Mouse (Mus musculus) thymus, adult 2 months (tissue): ENCODE measurements at regions not wholly inside any gene's neighbourhood (a gene's known extent, or its start where the extent isn't known, plus 50 kb on each side); places are given as distances from the start of the nearest gene placed in this dataset.

Experiments
- CTCF ChIP-seq: fragments of 200-500 bp; IDR thresholded peaks from 2 replicates; pipeline ENCODE4 v1.5.1; 2012; ENCODE audit warnings: mild to moderate bottlenecking, control low read depth, low read length, moderate library complexity, borderline replicate concordance; ENCODE audit not compliant: control insufficient read depth, poor library complexity, insufficient read depth; ENCODE audit errors: extremely low read depth
- POLR2A ChIP-seq: fragments of 200-500 bp; IDR thresholded peaks from 2 replicates; pipeline ENCODE4 v1.6.1; 2012; ENCODE audit warnings: mild to moderate bottlenecking, low read length, control low read depth, moderate library complexity; ENCODE audit not compliant: control insufficient read depth, poor library complexity, insufficient read depth; ENCODE audit errors: extremely low read depth

DNA sequence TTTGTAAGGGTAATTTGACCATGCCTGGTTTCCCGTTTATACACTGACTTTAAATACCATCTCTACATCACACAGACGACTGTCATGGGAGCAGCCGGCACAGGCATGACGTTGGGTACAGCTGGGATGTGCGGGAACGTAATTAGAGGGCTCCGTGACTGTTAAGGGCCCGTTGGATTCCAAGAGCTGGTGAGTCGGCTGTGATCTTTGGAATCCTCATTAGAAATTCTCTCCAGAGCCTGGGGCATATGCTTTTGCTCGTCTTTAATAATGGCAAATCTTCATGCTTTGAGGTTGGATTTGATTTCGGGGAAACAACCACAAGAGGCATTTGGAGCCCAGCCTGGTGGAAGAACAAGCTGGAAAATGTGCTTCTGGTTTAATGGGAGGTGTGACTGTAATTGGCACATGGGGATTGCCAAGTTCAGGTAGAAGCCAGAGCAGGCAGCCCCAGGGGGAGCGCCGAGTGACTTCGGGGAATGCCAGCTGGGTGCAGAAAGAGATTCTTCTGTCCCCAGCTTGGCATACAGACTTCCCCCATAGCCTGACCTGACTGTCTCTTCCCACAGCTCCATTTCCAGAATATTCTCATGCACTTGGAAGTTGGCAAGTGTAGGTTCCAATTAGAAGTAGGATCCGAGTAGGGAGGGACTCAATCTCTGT is 275.4 kb upstream of the 4930535I16Rik start:
- TF ChIP-seq POLR2A (no peak), CTCF (no peak)
